Mouse (Mus musculus) heart, adult 2 months (tissue): Measurements from ENCODE around the gene Fndc3b. TPM values are rescaled to one million over a fixed set of nuclear protein-coding genes. Genes with fewer than 3 reads are reported as not detected.

ENCODE experiments used
- DNase-seq, 2 experiments: peaks; one replicate each; pipeline ENCODE4 v3.0.0; 2021
- H3K27ac ChIP-seq: fragments of 200-600 bp; 2 replicates; pipeline ENCODE4 v1.8.1; 2022
- H3K27me3 ChIP-seq: fragments of 200-500 bp; 2 replicates; pipeline ENCODE4 v1.6.1; 2012; ENCODE audit warnings: mild to moderate bottlenecking, low read length, inconsistent platforms, mixed read lengths; ENCODE audit not compliant: control insufficient read depth, insufficient read depth
- H3K36me3 ChIP-seq: fragments of 200-500 bp; 2 replicates; pipeline ENCODE4 v1.6.1; 2012; ENCODE audit warnings: low read length, inconsistent platforms; ENCODE audit not compliant: control insufficient read depth, insufficient read depth
- H3K4me1 ChIP-seq: fragments of 200-500 bp; 2 replicates; pipeline ENCODE4 v1.6.1; 2011; ENCODE audit warnings: low read length; ENCODE audit not compliant: control insufficient read depth, insufficient read depth
- H3K4me3 ChIP-seq: fragments of 200-600 bp; 2 replicates; pipeline ENCODE4 v1.8.1; 2022
- H3K79me2 ChIP-seq: fragments of 200-500 bp; replicated peaks from 2 replicates; pipeline ENCODE4 v1.6.1; 2012; ENCODE audit warnings: mild to moderate bottlenecking, inconsistent platforms, low read length, moderate library complexity, mixed read lengths; ENCODE audit not compliant: control insufficient read depth, insufficient read depth
- H3K9ac ChIP-seq: fragments of 200-500 bp; 2 replicates; pipeline ENCODE4 v1.6.1; 2012; ENCODE audit warnings: low read depth, mild to moderate bottlenecking, control low read depth, inconsistent platforms, low read length, mixed read lengths
- CTCF ChIP-seq: fragments of 200-600 bp; IDR thresholded peaks from 2 replicates; pipeline ENCODE4 v1.8.1; 2022; ENCODE audit warnings: antibody characterized with exemption, mild to moderate bottlenecking, moderate library complexity
- EP300 ChIP-seq: fragments of 200-500 bp; IDR thresholded peaks from 2 replicates; pipeline ENCODE4 v1.6.1; 2011; ENCODE audit warnings: low read depth, low read length, control low read depth; ENCODE audit not compliant: insufficient read depth
- POLR2A ChIP-seq: fragments of 200-500 bp; IDR thresholded peaks from 2 replicates; pipeline ENCODE4 v1.6.1; 2011; ENCODE audit warnings: mild to moderate bottlenecking, low read depth, low read length, control low read depth; ENCODE audit not compliant: insufficient read depth
- WGBS: fragments of 180-500 bp; shearing (Covaris S2); methylation state at CpG from one replicate; pipeline ENCODE4 v1.1.7; 2018; 5-methylcytosine and 5-hydroxymethylcytosine counted together
- intact Hi-C: fragments of 180-260 bp; cut with DNase I; formaldehyde crosslinking; loops from one replicate; pipeline ENCODE4 v1.15.1; 2025
- microRNA-seq, 2 experiments: library from miRNA; unstranded; fragments of <30 nt; microRNA quantifications; one replicate each; pipeline ENCODE4 v1.2.0; 2021
- polyA plus RNA-seq: library from polyadenylated mRNA; depleted of rRNA; stranded (reverse); fragments of >200 nt; gene quantifications from 2 replicates; pipeline ENCODE4 v1.2.3, GENCODE M21; 2012; rRNA removed
- total RNA-seq, 2 experiments: library from RNA; stranded (reverse); gene quantifications; 2 replicates each; pipeline ENCODE4 v1.2.3; 2021

Gene Fndc3b
- total and polyA plus RNA-seq, 3 experiments = 15.3 to 57.4 (median 52.1) TPM

DNA sequence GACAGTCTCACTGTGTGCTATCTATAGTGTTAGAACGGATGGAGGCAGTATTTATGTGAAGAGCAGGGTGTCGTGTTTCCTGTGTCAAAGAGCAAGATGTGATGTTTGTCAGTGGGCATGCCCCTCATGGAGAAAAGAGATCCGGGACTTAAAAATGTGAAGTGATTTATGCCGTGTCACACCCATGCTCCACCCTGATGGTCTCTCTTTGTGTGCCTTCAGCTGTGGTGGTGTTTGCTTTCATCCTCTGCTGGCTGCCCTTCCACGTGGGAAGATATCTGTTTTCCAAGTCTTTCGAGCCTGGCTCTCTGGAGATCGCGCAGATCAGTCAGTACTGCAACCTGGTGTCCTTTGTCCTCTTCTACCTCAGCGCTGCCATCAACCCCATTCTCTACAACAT lies 336.7 kb downstream of the Fndc3b start:
- H3K27me3 ChIP-seq = peaks cover 7% of the 10 kb centered on the region
- no peaks in the 10 kb centered on the region for H3K79me2 ChIP-seq
- 56% methylated on average over 9 of the region's 9 CpGs for WGBS
- H3K36me3 ChIP-seq = no peaks in the 10 kb centered on the region
- no peak overlapping the region for H3K9ac ChIP-seq
- TF ChIP-seq CTCF = no peak
- TF ChIP-seq POLR2A = no peak
- no peak for TF ChIP-seq EP300
- DNase-seq = no peak
- no peak overlapping the region for H3K27ac ChIP-seq
- no peaks in the 10 kb centered on the region for H3K4me1 ChIP-seq
- H3K4me3 ChIP-seq = no peak overlapping the region
- intact Hi-C loops = no loop called here

DNA sequence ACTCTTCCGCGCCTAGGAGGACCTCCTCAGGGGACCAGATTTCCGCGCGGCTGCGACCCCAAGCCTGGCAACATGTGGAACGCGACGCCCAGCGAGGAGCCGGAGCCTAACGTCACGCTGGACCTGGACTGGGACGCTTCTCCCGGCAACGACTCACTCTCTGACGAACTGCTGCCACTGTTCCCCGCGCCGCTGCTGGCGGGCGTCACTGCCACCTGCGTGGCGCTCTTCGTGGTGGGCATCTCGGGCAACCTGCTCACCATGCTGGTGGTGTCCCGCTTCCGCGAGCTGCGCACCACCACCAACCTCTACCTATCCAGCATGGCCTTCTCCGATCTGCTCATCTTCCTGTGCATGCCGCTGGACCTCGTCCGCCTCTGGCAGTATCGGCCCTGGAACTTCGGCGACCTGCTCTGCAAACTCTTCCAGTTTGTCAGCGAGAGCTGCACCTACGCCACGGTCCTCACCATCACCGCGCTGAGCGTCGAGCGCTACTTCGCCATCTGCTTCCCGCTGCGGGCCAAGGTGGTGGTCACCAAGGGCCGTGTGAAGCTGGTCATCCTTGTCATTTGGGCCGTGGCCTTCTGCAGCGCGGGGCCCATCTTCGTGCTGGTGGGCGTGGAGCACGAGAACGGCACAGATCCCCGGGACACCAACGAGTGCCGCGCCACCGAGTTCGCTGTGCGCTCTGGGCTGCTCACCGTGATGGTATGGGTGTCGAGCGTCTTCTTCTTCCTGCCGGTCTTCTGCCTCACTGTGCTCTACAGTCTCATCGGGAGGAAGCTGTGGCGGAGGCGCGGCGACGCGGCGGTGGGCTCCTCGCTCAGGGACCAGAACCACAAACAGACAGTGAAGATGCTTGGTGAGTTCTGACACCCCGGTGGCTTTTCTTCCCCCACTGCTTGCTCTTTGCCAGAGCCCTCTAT lies 339.1 kb downstream of the Fndc3b start:
- Histone ChIP-seq H3K79me2 (no peaks in the 10 kb centered on the region), H3K36me3 (no peaks in the 10 kb centered on the region), H3K4me1 (no peaks in the 10 kb centered on the region), H3K9ac (no peak overlapping the region), H3K27ac (no peak overlapping the region), H3K27me3 (peaks cover 7% of the 10 kb centered on the region), H3K4me3 (no peak overlapping the region)
- no peak for DNase-seq
- no peak for TF ChIP-seq EP300
- TF ChIP-seq CTCF = no peak
- TF ChIP-seq POLR2A = no peak
- 3% methylated on average over 77 of the region's 77 CpGs for WGBS
- intact Hi-C loops = no loop called here

DNA sequence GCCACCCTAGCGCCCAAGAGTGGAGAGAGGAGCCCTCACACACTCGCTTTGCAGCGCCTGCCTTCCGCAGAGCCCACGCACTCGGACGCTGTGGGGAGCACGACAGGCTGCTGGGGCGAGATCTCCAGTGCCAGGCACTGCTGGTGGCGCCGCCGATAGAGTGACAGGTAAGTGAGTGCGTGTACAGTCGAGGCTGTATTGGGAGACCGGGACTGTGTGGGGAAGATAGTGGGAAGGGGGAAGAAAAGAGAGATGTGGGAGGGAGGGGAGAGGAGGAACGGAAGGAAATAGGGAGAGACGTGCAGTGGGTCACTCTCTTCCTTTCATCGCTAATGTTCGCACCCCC lies 339.9 kb downstream of the Fndc3b start, which contains the start of gene Ghsr:
Gene Ghsr (plus strand): TSS at position 76 of the 346 bp plus-strand sequence.
- no peak for TF ChIP-seq EP300
- no peak for TF ChIP-seq CTCF
- TF ChIP-seq POLR2A = no peak
- H3K4me1 ChIP-seq = no peaks in the 10 kb centered on the region
- no peak within 1 kb of the TSS for H3K27ac ChIP-seq
- H3K9ac ChIP-seq = no peak within 1 kb of the TSS
- WGBS = 2% methylated on average over 19 of the region's 19 CpGs
- H3K27me3 ChIP-seq = peaks cover 7% of the 10 kb centered on the region
- no peak within 1 kb of the TSS for H3K4me3 ChIP-seq
- no peaks in the 10 kb centered on the region for H3K79me2 ChIP-seq
- intact Hi-C loops = no loop called here
- DNase-seq = no peak
- H3K36me3 ChIP-seq = no peaks in the 10 kb centered on the region

DNA sequence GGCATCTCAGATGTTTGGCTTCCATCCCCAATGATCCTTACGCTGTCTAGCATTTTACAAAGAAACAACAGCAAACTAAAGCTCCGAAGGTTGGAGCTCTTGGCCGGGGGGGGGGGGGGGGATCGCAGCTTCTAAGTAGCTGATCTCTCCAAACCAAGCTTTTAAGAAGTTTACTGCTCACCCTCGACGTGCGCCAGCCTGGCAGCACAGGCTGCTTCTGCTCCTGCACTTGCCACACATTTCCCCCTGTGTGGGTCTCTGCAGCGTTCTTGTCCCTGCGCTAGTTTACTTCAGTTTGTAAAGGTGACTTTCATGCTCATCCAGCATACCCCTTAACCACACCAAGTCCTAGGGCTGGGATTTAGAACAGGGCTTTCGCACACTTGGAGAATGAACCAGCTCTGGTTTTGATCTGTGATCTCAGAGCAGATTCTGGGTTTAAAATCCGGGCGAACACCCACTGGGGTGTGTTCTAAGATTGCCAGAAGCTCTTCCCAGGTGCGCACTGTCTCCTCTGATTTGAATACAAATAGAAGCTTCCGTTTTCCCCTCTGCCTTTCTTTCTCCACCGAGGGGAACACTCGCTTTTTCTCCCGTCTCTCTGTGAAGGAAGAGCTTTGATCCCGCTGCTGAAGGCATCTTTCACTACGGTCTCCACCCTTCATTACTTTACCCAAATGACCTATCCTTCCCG lies 340.4 kb downstream of the Fndc3b start:
- no peak overlapping the region for H3K4me3 ChIP-seq
- H3K36me3 ChIP-seq = no peaks in the 10 kb centered on the region
- no peaks in the 10 kb centered on the region for H3K79me2 ChIP-seq
- intact Hi-C loops = no loop called here
- DNase-seq = no peak
- H3K27ac ChIP-seq = no peak overlapping the region
- no peak overlapping the region for H3K9ac ChIP-seq
- peaks cover 7% of the 10 kb centered on the region for H3K27me3 ChIP-seq
- TF ChIP-seq EP300 = no peak
- H3K4me1 ChIP-seq = no peaks in the 10 kb centered on the region
- WGBS = 8% methylated on average over 20 of the region's 20 CpGs

GRCm38 (mm10) chr3:27370125-27370524 lies 341.0 kb downstream of the Fndc3b start:
- H3K79me2 ChIP-seq = no peaks in the 10 kb centered on the region
- no peaks in the 10 kb centered on the region for H3K36me3 ChIP-seq
- WGBS = 5% methylated on average over 10 of the region's 10 CpGs
- H3K9ac ChIP-seq = no peak overlapping the region
- intact Hi-C loops = no loop called here
- H3K4me1 ChIP-seq = no peaks in the 10 kb centered on the region
- no peak overlapping the region for H3K27ac ChIP-seq
- DNase-seq = no peak
- peaks cover 7% of the 10 kb centered on the region for H3K27me3 ChIP-seq
- TF ChIP-seq CTCF (no peak), POLR2A (no peak), EP300 (no peak)
- H3K4me3 ChIP-seq = no peak overlapping the region

Small RNA genes lying within 50 kb of the gene (microRNA-seq; reads per million reads assigned to microRNA genes)
- gene Mir3092 = 0 reads per million in 2 experiments

Other genes with a start within 250 kb of the Fndc3b start
- not detected for gene Tmem212, start 185.1 kb upstream of the Fndc3b start, total RNA-seq
- gene Tmem212, start 185.1 kb upstream of the Fndc3b start, polyA plus RNA-seq = 4.9 TPM in 1 of 2 replicates, not detected in the other
- 10 to 100 TPM; 11.4 to 11.8 TPM for gene Pld1, start 227.4 kb upstream of the Fndc3b start, total RNA-seq
- 4.0 and 6.0 TPM in 2 replicates for gene Pld1, start 227.4 kb upstream of the Fndc3b start, polyA plus RNA-seq